In the genomic region with DNA sequence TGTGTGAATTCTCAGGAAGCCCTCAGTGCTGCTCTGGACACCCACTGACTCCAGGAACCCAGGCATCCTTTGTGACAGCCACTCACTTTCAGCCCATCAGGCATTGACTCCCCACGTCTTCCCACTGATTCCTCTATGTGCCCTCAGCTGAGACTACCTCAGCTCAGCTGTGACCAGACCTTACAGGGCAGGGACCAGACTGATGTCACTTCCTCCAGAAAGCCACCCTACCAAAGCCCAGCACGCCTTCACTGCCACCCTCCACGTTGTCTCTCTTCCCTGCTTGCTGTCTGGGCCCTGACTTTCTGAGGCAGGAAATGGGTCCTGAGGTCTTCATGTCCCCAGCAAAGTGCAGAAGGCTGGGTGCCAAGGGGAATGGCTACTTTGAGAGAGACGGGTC, we compare ENCODE assay signal across 11 mouse cellular contexts. TPM values are rescaled to one million over a fixed set of nuclear protein-coding genes. Genes with fewer than 3 reads are reported as not detected.
DNase-seq lines count a peak whose midpoint lies in the region; ATAC-seq and TF ChIP-seq lines count a peak whose summit lies in the region.
"Had no signal": no experiment of that assay in that cellular context is flagged by ENCODE, and none has a peak within 500 bp of the region (broad histone marks: within the 10 kb centered on the region; RNA-seq: fewer than 3 reads in every experiment).

No protein-coding gene starts in this region.

- 0 out of 2 replicates have a peak overlapping the region, but pooled peaks have one; percentile 46 for H3K27ac ChIP-seq in embryonic facial prominence, embryonic 12.5 days
- H3K27ac ChIP-seq in embryonic facial prominence, embryonic 10.5 days (replicated peaks), result no peak overlapping the region
- H3K27ac ChIP-seq in lung, embryonic 14.5 days (ENCODE audit: low read depth), result peak overlapping the region; percentile 86
- peak overlapping the region; percentile 89 for H3K27ac ChIP-seq in heart, embryonic 15.5 days
- H3K27ac ChIP-seq: midbrain, embryonic 13.5 days had no signal

- H3K79me2 ChIP-seq in myocyte (ENCODE audit: control insufficient read depth, insufficient read depth), result no peaks in the 10 kb centered on the region

- intact Hi-C loops in left cerebral cortex, postnatal 4 days (cut with DNase I), result no loop called here

- no peaks in the 10 kb centered on the region for H3K9me3 ChIP-seq in embryonic facial prominence, embryonic 12.5 days
- H3K9me3 ChIP-seq in embryonic facial prominence, embryonic 10.5 days, result no peaks in the 10 kb centered on the region
- no peaks in the 10 kb centered on the region for H3K9me3 ChIP-seq in lung, embryonic 14.5 days (ENCODE audit: low read depth, low read length)
- no peaks in the 10 kb centered on the region for H3K9me3 ChIP-seq in heart, embryonic 15.5 days (replicated peaks)
- H3K9me3 ChIP-seq: midbrain, embryonic 13.5 days had no signal

- H3ac ChIP-seq in myocyte (ENCODE audit: control insufficient read depth, insufficient read length), result no peak overlapping the region

- no peak for DNase-seq in embryonic facial prominence, embryonic 10.5 days (ENCODE audit: low spot score)
- no peak for DNase-seq in lung, embryonic 14.5 days
- no peak for DNase-seq in lung, postnatal 36 days
- DNase-seq in left cerebral cortex, postnatal 4 days, result no peak
- no peak for DNase-seq in natural killer cell, adult 2 months (ENCODE audit: low spot score in 2 of 2)
- DNase-seq: thymus, adult 2 months had no signal

- H3K27me3 ChIP-seq in embryonic facial prominence, embryonic 12.5 days, result no peaks in the 10 kb centered on the region
- H3K27me3 ChIP-seq in embryonic facial prominence, embryonic 10.5 days (replicated peaks; ENCODE audit: low read depth, poor library complexity, severe bottlenecking), result peaks cover 2% of the 10 kb centered on the region
- H3K27me3 ChIP-seq in lung, embryonic 14.5 days (ENCODE audit: insufficient read depth, low read length), result no peaks in the 10 kb centered on the region
- H3K27me3 ChIP-seq in heart, embryonic 15.5 days, result no peaks in the 10 kb centered on the region; the same call in 1 of the 2 replicates
- H3K27me3 ChIP-seq in myocyte (ENCODE audit: control insufficient read depth, insufficient read depth, insufficient read length), result no peaks in the 10 kb centered on the region
- H3K27me3 ChIP-seq: midbrain, embryonic 13.5 days had no signal

- no peak overlapping the region for H3K4me2 ChIP-seq in embryonic facial prominence, embryonic 12.5 days (replicated peaks)
- no peak overlapping the region for H3K4me2 ChIP-seq in lung, embryonic 14.5 days
- no peak overlapping the region for H3K4me2 ChIP-seq in heart, embryonic 15.5 days
- H3K4me2 ChIP-seq in myocyte (ENCODE audit: low read depth), result peak overlapping the region; percentile 50
- H3K4me2 ChIP-seq: midbrain, embryonic 13.5 days had no signal

- H3K4me1 ChIP-seq in embryonic facial prominence, embryonic 12.5 days, result 0 out of 2 replicates have a peak, but pooled peaks cover 2% of the 10 kb centered on the region
- H3K4me1 ChIP-seq in embryonic facial prominence, embryonic 10.5 days, result peaks cover 36% of the 10 kb centered on the region
- no peaks in the 10 kb centered on the region for H3K4me1 ChIP-seq in lung, embryonic 14.5 days (ENCODE audit: insufficient read depth)
- peaks cover 29% of the 10 kb centered on the region for H3K4me1 ChIP-seq in heart, embryonic 15.5 days (replicated peaks)
- H3K4me1 ChIP-seq: midbrain, embryonic 13.5 days had no signal

- TF ChIP-seq CTCF in lung, embryonic 14.5 days (IDR thresholded peaks at IDR 0.05; ENCODE audit: low read depth), result no peak

- no peaks in the 10 kb centered on the region for H3K36me3 ChIP-seq in embryonic facial prominence, embryonic 12.5 days
- H3K36me3 ChIP-seq in embryonic facial prominence, embryonic 10.5 days (replicated peaks), result no peaks in the 10 kb centered on the region
- no peaks in the 10 kb centered on the region for H3K36me3 ChIP-seq in lung, embryonic 14.5 days (ENCODE audit: insufficient read depth)
- H3K36me3 ChIP-seq in heart, embryonic 15.5 days, result no peaks in the 10 kb centered on the region
- H3K36me3 ChIP-seq in myocyte (ENCODE audit: control insufficient read depth, insufficient read depth), result no peaks in the 10 kb centered on the region
- H3K36me3 ChIP-seq: midbrain, embryonic 13.5 days had no signal

- 57% methylated on average over 4 of the region's 4 CpGs for WGBS in embryonic facial prominence, embryonic 12.5 days
- WGBS in embryonic facial prominence, embryonic 10.5 days, result 70% methylated on average over 4 of the region's 4 CpGs
- 50% methylated on average over 4 of the region's 4 CpGs for WGBS in lung, embryonic 14.5 days
- WGBS in heart, embryonic 15.5 days, result 58% methylated on average over 4 of the region's 4 CpGs

- TF ChIP-seq POLR2A in myocyte (IDR thresholded peaks at IDR 0.05; ENCODE audit: insufficient read length, low read depth), result no peak

- H3K4me3 ChIP-seq in embryonic facial prominence, embryonic 12.5 days, result no peak overlapping the region
- H3K4me3 ChIP-seq in embryonic facial prominence, embryonic 10.5 days, result no peak overlapping the region
- H3K4me3 ChIP-seq in lung, embryonic 14.5 days (ENCODE audit: low read depth, low read length), result no peak overlapping the region
- H3K4me3 ChIP-seq in heart, embryonic 15.5 days, result no peak overlapping the region
- no peak overlapping the region for H3K4me3 ChIP-seq in myocyte
- H3K4me3 ChIP-seq: midbrain, embryonic 13.5 days had no signal

- H3K9ac ChIP-seq in embryonic facial prominence, embryonic 12.5 days, result no peak overlapping the region
- H3K9ac ChIP-seq in lung, embryonic 14.5 days, result no peak overlapping the region
- H3K9ac ChIP-seq in heart, embryonic 15.5 days, result no peak overlapping the region
- H3K9ac ChIP-seq: midbrain, embryonic 13.5 days had no signal

- ATAC-seq in embryonic facial prominence, embryonic 12.5 days (ENCODE audit: insufficient number of reproducible peaks, insufficient read depth, low FRiP score, low TSS enrichment), result no peak
- ATAC-seq in lung, embryonic 14.5 days (ENCODE audit: insufficient read depth), result no peak
- no peak for ATAC-seq in heart, embryonic 15.5 days (replicated peaks; ENCODE audit: insufficient number of reproducible peaks, insufficient read depth, low FRiP score, low read depth)
- ATAC-seq: activated CD4-positive, CD25-positive, alpha-beta regulatory T cell, adult 4 months; midbrain, embryonic 13.5 days had no signal

TF ChIP-seq in myocyte, 11 proteins besides CTCF, POLR2A, EP300 and RAD21:
- no peak for TF ChIP-seq TCF3 (IDR thresholded peaks at IDR 0.05; ENCODE audit: insufficient read length, low read depth)
- no peak for TF ChIP-seq CEBPB (IDR thresholded peaks at IDR 0.05; ENCODE audit: insufficient read depth, poor library complexity, severe bottlenecking)
- no peak for TF ChIP-seq REST (IDR thresholded peaks at IDR 0.05; ENCODE audit: insufficient read depth, insufficient read length)
- TF ChIP-seq E2F4 (IDR thresholded peaks at IDR 0.05; ENCODE audit: insufficient read depth), result no peak
- no peak for TF ChIP-seq USF1 (IDR thresholded peaks at IDR 0.05; ENCODE audit: low read depth)
- TF ChIP-seq SRF (IDR thresholded peaks at IDR 0.05; ENCODE audit: control insufficient read depth, insufficient read length, low read depth), result no peak
- TF ChIP-seq MYOD1 (IDR thresholded peaks at IDR 0.05; ENCODE audit: control insufficient read depth in 1 of 3, insufficient read length in 2 of 3, low read depth in 2 of 3), result no peak
- TF ChIP-seq MYOG (IDR thresholded peaks at IDR 0.05; ENCODE audit: control insufficient read depth in 1 of 3, insufficient read depth in 1 of 3, insufficient read length in 2 of 3, low read depth in 2 of 3), result no peak
- no peak for TF ChIP-seq MAX (IDR thresholded peaks at IDR 0.05; ENCODE audit: low read depth)
- TF ChIP-seq TCF12 (IDR thresholded peaks at IDR 0.05; ENCODE audit: insufficient read depth, poor library complexity, severe bottlenecking), result no peak
- TF ChIP-seq POLR2AphosphoS2 (IDR thresholded peaks at IDR 0.05; ENCODE audit: insufficient read length, low read depth), result no peak
TF ChIP-seq in myocyte: peak in this region for 0.

RNA-seq across cellular contexts. Expression of a gene that starts 6.5 kb away (rescaled TPM):
- 2.0 and 2.4 TPM in 2 replicates for polyA plus RNA-seq in embryonic facial prominence, embryonic 12.5 days (2016; fragmentation: Nextera tagmentation; extraction: Ambion mirVana)
- 0.96 and 1.0 TPM in 2 replicates for polyA plus RNA-seq in embryonic facial prominence, embryonic 10.5 days (2016; fragmentation: Nextera tagmentation; extraction: Ambion mirVana)
- 2.3 and 3.5 TPM in 2 replicates for polyA plus RNA-seq in lung, embryonic 14.5 days (2014; fragmentation: Nextera tagmentation; extraction: Ambion mirVana)
- 8.1 and 10.2 TPM in 2 replicates for polyA plus RNA-seq in heart, embryonic 15.5 days (2015; fragmentation: Nextera tagmentation; extraction: Ambion mirVana)
- polyA plus RNA-seq in myocyte (2012; fragmentation: generic; extraction: Trizol), result not detected
- total RNA-seq in left cerebral cortex, postnatal 4 days (2021), result under 1 TPM; 0.62 to 0.80 TPM
- polyA plus RNA-seq: activated CD4-positive, CD25-positive, alpha-beta regulatory T cell, adult 4 months had no signal
